In the genomic region with DNA sequence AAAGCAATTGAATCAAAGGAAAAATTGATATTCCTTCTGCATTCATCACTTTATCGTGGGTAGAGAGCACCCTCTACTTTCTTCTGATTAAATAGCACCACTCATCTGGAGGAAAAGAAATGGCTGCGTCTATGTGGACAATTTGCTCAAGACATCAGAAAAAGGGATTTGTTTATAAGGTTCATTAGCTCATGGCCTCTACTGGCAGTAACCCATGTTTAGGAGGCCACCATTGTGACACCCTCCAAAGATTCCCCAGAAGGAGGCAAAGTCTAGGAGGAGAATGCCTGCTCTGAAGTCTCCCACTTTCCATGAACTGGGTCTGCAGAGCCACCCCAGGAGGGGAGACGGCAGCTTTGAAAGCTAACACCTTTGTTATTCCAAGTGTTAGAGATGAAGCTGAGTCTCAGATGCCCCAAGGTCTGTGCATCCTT, we compare ENCODE assay signal across 10 mouse cellular contexts.
DNase-seq lines count a peak whose midpoint lies in the region; ATAC-seq lines count a peak whose summit lies in the region.
"Had no signal": no experiment of that assay in that cellular context is flagged by ENCODE, and none has a peak within 500 bp of the region (broad histone marks: within the 10 kb centered on the region; RNA-seq: fewer than 3 reads in every experiment).

No protein-coding gene starts in this region.

- H3K4me2 ChIP-seq in forebrain, embryonic 14.5 days (ENCODE audit: low read length) = no peak overlapping the region
- H3K4me2 ChIP-seq in forebrain, embryonic 16.5 days (ENCODE audit: low read length) = no peak overlapping the region
- H3K4me2 ChIP-seq in hindbrain, embryonic 14.5 days (replicated peaks) = no peak overlapping the region
- H3K4me2 ChIP-seq: limb, embryonic 13.5 days had no signal

- H3K27me3 ChIP-seq in forebrain, embryonic 14.5 days (replicated peaks; ENCODE audit: control insufficient read depth, insufficient read depth, low read length) = no peaks in the 10 kb centered on the region
- H3K27me3 ChIP-seq in forebrain, embryonic 16.5 days (replicated peaks; ENCODE audit: control insufficient read depth, insufficient read depth, low read length) = no peaks in the 10 kb centered on the region
- H3K27me3 ChIP-seq in hindbrain, embryonic 14.5 days (ENCODE audit: control insufficient read depth, insufficient read depth, low read length) = no peaks in the 10 kb centered on the region
- H3K27me3 ChIP-seq: limb, embryonic 13.5 days had no signal

- WGBS in forebrain, embryonic 14.5 days = 45% methylated on average over 3 of the region's 3 CpGs
- WGBS in forebrain, embryonic 16.5 days = 36% methylated on average over 3 of the region's 3 CpGs
- WGBS in hindbrain, embryonic 14.5 days = 51% methylated on average over 3 of the region's 3 CpGs

- no peak overlapping the region for H3K4me3 ChIP-seq in forebrain, embryonic 14.5 days (ENCODE audit: low read depth, low read length)
- no peak overlapping the region for H3K4me3 ChIP-seq in forebrain, embryonic 16.5 days (replicated peaks; ENCODE audit: low read length)
- H3K4me3 ChIP-seq in hindbrain, embryonic 14.5 days (replicated peaks; ENCODE audit: low read length) = no peak overlapping the region
- H3K4me3 ChIP-seq: limb, embryonic 13.5 days had no signal

- H3K36me3 ChIP-seq in forebrain, embryonic 14.5 days (ENCODE audit: control insufficient read depth, insufficient read depth, low read length) = no peaks in the 10 kb centered on the region
- H3K36me3 ChIP-seq in forebrain, embryonic 16.5 days (ENCODE audit: control insufficient read depth, insufficient read depth) = no peaks in the 10 kb centered on the region
- no peaks in the 10 kb centered on the region for H3K36me3 ChIP-seq in hindbrain, embryonic 14.5 days (replicated peaks; ENCODE audit: control insufficient read depth, insufficient read depth)
- H3K36me3 ChIP-seq: limb, embryonic 13.5 days had no signal

- H3K27ac ChIP-seq in forebrain, embryonic 14.5 days (ENCODE audit: low read depth, low read length) = no peak overlapping the region
- H3K27ac ChIP-seq in forebrain, embryonic 16.5 days (ENCODE audit: low read length) = no peak overlapping the region
- no peak overlapping the region for H3K27ac ChIP-seq in hindbrain, embryonic 14.5 days
- H3K27ac ChIP-seq: limb, embryonic 13.5 days had no signal

- no peak overlapping the region for H3K9ac ChIP-seq in forebrain, embryonic 14.5 days (ENCODE audit: low read length)
- no peak overlapping the region for H3K9ac ChIP-seq in forebrain, embryonic 16.5 days (replicated peaks; ENCODE audit: low read depth, low read length)
- H3K9ac ChIP-seq in hindbrain, embryonic 14.5 days = no peak overlapping the region
- H3K9ac ChIP-seq: limb, embryonic 13.5 days had no signal

- H3K4me1 ChIP-seq in forebrain, embryonic 14.5 days (ENCODE audit: control insufficient read depth, insufficient read depth, low read length) = no peaks in the 10 kb centered on the region
- H3K4me1 ChIP-seq in forebrain, embryonic 16.5 days (replicated peaks; ENCODE audit: control insufficient read depth, insufficient read depth, low read length) = no peaks in the 10 kb centered on the region
- no peaks in the 10 kb centered on the region for H3K4me1 ChIP-seq in hindbrain, embryonic 14.5 days (replicated peaks; ENCODE audit: control insufficient read depth, insufficient read depth, low read length)
- H3K4me1 ChIP-seq: limb, embryonic 13.5 days had no signal

- peak; percentile 59 for DNase-seq in forebrain, embryonic 14.5 days (ENCODE audit: low spot score)
- DNase-seq in right cerebral cortex, postnatal 10 days (ENCODE audit: low spot score in 2 of 2) = peak; percentile 18 to 23
- DNase-seq in right cerebral cortex, adult 18-20 months = no peak
- DNase-seq in hindbrain, embryonic 14.5 days (ENCODE audit: low spot score) = peak; percentile 53
- peak; percentile 2 for DNase-seq in telencephalon, adult 2 months (ENCODE audit: low read depth, low spot score)
- no peak for DNase-seq in testis, postnatal 14 days (ENCODE audit: low spot score)
- no peak for DNase-seq in urinary bladder, adult 18-20 months (ENCODE audit: low spot score in 2 of 2)
- DNase-seq: gastrocnemius, postnatal 25 days had no signal

- no peaks in the 10 kb centered on the region for H3K9me3 ChIP-seq in forebrain, embryonic 14.5 days (replicated peaks; ENCODE audit: control insufficient read depth, low read length)
- no peaks in the 10 kb centered on the region for H3K9me3 ChIP-seq in forebrain, embryonic 16.5 days (ENCODE audit: control insufficient read depth, low read length)
- H3K9me3 ChIP-seq in hindbrain, embryonic 14.5 days (ENCODE audit: control insufficient read depth, low read length) = no peaks in the 10 kb centered on the region
- H3K9me3 ChIP-seq: limb, embryonic 13.5 days had no signal

- peak; percentile 42; the same call in 1 of the 2 replicates for ATAC-seq in forebrain, embryonic 14.5 days
- ATAC-seq in forebrain, embryonic 16.5 days = no peak; the same call in 1 of the 2 replicates
- ATAC-seq in hindbrain, embryonic 14.5 days (ENCODE audit: low FRiP score) = no peak

Comparison
In these comparisons a context has a peak if more than half of its experiments do, and no peak if none do; other contexts are left out.
1. DNase-seq: peak in forebrain, embryonic 14.5 days (single experiment), right cerebral cortex, postnatal 10 days (2 of 2), hindbrain, embryonic 14.5 days (single experiment) and telencephalon, adult 2 months (single experiment); none in right cerebral cortex, adult 18-20 months (single experiment), testis, postnatal 14 days (single experiment) and urinary bladder, adult 18-20 months (0 of 2).